Mouse (Mus musculus): ENCODE data around the gene Xpa.
"Not testable (repeated sequence)": the region's sequence is repeated elsewhere in the genome, so short reads cannot be mapped to it uniquely, and the experiment has no call there.

Xpa gene

GRCm38 (mm10) chr4:46195781-46196487 is at the start of gene Xpa:
TSS of gene Xpa (minus strand) at chr4:46196311.
- DNase-seq = peak; percentile 94

- no peak for DNase-seq
Observed at GRCm38 (mm10) chr4:46235871-46236270, 39.8 kb upstream of the Xpa start.

- no peak for DNase-seq
Observed at GRCm38 (mm10) chr4:46234739-46235138, 38.6 kb upstream of the Xpa start.

GRCm38 (mm10) chr4:46226972-46227535 is 30.9 kb upstream of the Xpa start:
- DNase-seq = no peak

- DNase-seq = no peak
Observed at GRCm38 (mm10) chr4:46221090-46221489, 25.0 kb upstream of the Xpa start.

GRCm38 (mm10) chr4:46202562-46203126 is 6.5 kb upstream of the Xpa start:
- no peak for DNase-seq

GRCm38 (mm10) chr4:46201834-46202561 is 5.9 kb upstream of the Xpa start:
- DNase-seq = peak; percentile 69

- DNase-seq = no peak
Observed at GRCm38 (mm10) chr4:46198064-46198463, 2.0 kb upstream of the Xpa start.

- no peak for DNase-seq
Observed at GRCm38 (mm10) chr4:46196513-46196912, 402 bp upstream of the Xpa start.

- not testable (repeated sequence) for DNase-seq
Observed at GRCm38 (mm10) chr4:46192011-46192410, 4.1 kb downstream of the Xpa start.

GRCm38 (mm10) chr4:46186466-46186865 is 9.6 kb downstream of the Xpa start:
- no peak for DNase-seq

- DNase-seq = no peak
Observed at GRCm38 (mm10) chr4:46185890-46186289, 10.2 kb downstream of the Xpa start.

GRCm38 (mm10) chr4:46185423-46185822 is 10.7 kb downstream of the Xpa start:
- no peak for DNase-seq

- no peak for DNase-seq
Observed at GRCm38 (mm10) chr4:46182181-46182580, 13.9 kb downstream of the Xpa start.

- DNase-seq = no peak
Observed at GRCm38 (mm10) chr4:46181168-46181567, 14.9 kb downstream of the Xpa start.

- DNase-seq = no peak
Observed at GRCm38 (mm10) chr4:46177496-46177895, 18.6 kb downstream of the Xpa start.

GRCm38 (mm10) chr4:46177018-46177417 is 19.1 kb downstream of the Xpa start:
- no peak for DNase-seq

GRCm38 (mm10) chr4:46176313-46176712 is 19.8 kb downstream of the Xpa start:
- no peak for DNase-seq

- DNase-seq = no peak
Observed at GRCm38 (mm10) chr4:46171761-46172160, 24.4 kb downstream of the Xpa start.

GRCm38 (mm10) chr4:46165831-46166230 is 30.3 kb downstream of the Xpa start:
- no peak for DNase-seq

- no peak for DNase-seq
Observed at GRCm38 (mm10) chr4:46164027-46164426, 32.1 kb downstream of the Xpa start.

- no peak for DNase-seq
Observed at GRCm38 (mm10) chr4:46151903-46152544, 44.1 kb downstream of the Xpa start.

- DNase-seq = no peak
Observed at GRCm38 (mm10) chr4:46146881-46147280, 49.2 kb downstream of the Xpa start.

Data from kidney, adult 18-20 months (tissue).